Mouse (Mus musculus) liver, embryonic 16.5 days (tissue): ENCODE results near the gene Hcn4. TPM values are rescaled to one million over a fixed set of nuclear protein-coding genes. Genes with fewer than 3 reads are reported as not detected.

Experiments
- ATAC-seq: fragments of 200-750 bp; cut with Nextera tagmentation; 2 replicates; pipeline ENCODE4 v1.8.0; 2017; ENCODE audit warnings: low read depth, mild to moderate bottlenecking, moderate number of reproducible peaks, moderate library complexity
- H3K27ac ChIP-seq: fragments of 300-500 bp; sonication (generic); 2 replicates; pipeline ENCODE4 v1.5.1; 2014; ENCODE audit warnings: mild to moderate bottlenecking, low read length
- H3K27me3 ChIP-seq: fragments of 300-500 bp; sonication (generic); 2 replicates; pipeline ENCODE4 v1.6.1; 2014; ENCODE audit warnings: low read depth, low read length, mixed read lengths; ENCODE audit not compliant: control insufficient read depth, insufficient read depth
- H3K36me3 ChIP-seq: fragments of 300-500 bp; sonication (generic); 2 replicates; pipeline ENCODE4 v1.6.1; 2014; ENCODE audit warnings: mild to moderate bottlenecking; ENCODE audit not compliant: control insufficient read depth, insufficient read depth
- H3K4me1 ChIP-seq: fragments of 300-500 bp; sonication (generic); 2 replicates; pipeline ENCODE4 v1.6.1; 2014; ENCODE audit warnings: low read depth, low read length, mixed read lengths; ENCODE audit not compliant: control insufficient read depth
- H3K4me2 ChIP-seq: fragments of 300-500 bp; sonication (generic); 2 replicates; pipeline ENCODE4 v1.6.1; 2014; ENCODE audit warnings: low read depth, low read length, mixed read lengths
- H3K4me3 ChIP-seq: fragments of 300-500 bp; sonication (generic); 2 replicates; pipeline ENCODE4 v1.5.1; 2014; ENCODE audit warnings: low read depth, mild to moderate bottlenecking, low read length
- H3K9ac ChIP-seq: fragments of 300-500 bp; sonication (generic); 2 replicates; pipeline ENCODE4 v1.6.1; 2014; ENCODE audit warnings: low read depth, low read length
- H3K9me3 ChIP-seq: fragments of 300-500 bp; sonication (generic); replicated peaks from 2 replicates; pipeline ENCODE4 v1.6.1; 2016; ENCODE audit warnings: low read length; ENCODE audit not compliant: control insufficient read depth
- WGBS: fragments of 180-500 bp; shearing (Covaris S2); extraction: QIAGEN DNeasy Blood & Tissue Kit; methylation state at CpG from one replicate; pipeline ENCODE4 v1.1.7; 2014; ENCODE audit not compliant: insufficient replicate concordance; 5-methylcytosine and 5-hydroxymethylcytosine counted together
- polyA plus RNA-seq: library from polyadenylated mRNA; unstranded; fragments of >200 nt; fragmentation: Nextera tagmentation; extraction: Ambion mirVana; gene quantifications from 2 replicates; pipeline ENCODE4 v1.2.1, GENCODE M21; 2015

Hcn4 gene
- polyA plus RNA-seq, 1 experiment from 2014 or later = not detected

DNA sequence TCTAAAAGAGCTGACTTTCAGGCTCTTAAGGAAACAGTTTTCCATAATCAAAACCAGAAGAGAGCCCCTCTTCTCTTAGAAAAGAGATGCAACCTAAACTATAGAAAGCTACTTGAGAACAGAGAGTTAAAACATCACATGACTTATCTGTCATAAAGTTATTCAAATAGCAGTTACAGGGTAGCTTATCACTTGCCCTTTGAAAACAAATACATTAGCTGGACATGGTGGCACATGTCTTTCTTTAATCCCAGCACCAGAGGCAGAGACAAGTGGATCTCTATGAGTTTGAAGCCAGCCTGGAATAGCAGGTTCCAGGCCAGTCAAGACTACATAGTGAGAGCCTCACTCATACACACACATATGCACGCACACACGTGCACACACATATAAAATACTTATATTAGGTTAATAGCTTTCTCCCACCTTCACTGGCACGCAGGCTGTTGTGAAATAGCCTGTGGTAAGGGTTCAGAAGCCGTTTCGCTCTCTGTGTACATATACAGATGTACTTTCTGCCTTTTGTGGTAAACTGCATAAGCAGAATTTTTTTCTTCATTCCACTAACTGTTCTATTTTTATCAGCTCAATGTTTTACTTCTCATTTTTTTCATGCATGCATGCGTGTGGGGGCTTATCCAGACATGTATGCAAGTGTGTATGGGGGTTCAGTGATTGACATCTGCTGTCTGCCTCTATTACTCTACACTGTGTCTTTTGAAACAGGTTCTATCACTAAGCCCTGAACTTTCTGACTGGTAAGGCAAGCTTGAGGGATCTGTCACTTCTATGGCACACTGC is 68.8 kb downstream of the Hcn4 start:
- H3K4me3 ChIP-seq = no peak overlapping the region
- 49% methylated on average over 6 of the region's 6 CpGs for WGBS
- H3K4me1 ChIP-seq = no peaks in the 10 kb centered on the region
- H3K36me3 ChIP-seq = no peaks in the 10 kb centered on the region
- no peak overlapping the region for H3K27ac ChIP-seq
- no peak overlapping the region for H3K4me2 ChIP-seq
- no peak overlapping the region for H3K9ac ChIP-seq
- no peak for ATAC-seq
- no peaks in the 10 kb centered on the region for H3K9me3 ChIP-seq
- no peaks in the 10 kb centered on the region for H3K27me3 ChIP-seq

DNA sequence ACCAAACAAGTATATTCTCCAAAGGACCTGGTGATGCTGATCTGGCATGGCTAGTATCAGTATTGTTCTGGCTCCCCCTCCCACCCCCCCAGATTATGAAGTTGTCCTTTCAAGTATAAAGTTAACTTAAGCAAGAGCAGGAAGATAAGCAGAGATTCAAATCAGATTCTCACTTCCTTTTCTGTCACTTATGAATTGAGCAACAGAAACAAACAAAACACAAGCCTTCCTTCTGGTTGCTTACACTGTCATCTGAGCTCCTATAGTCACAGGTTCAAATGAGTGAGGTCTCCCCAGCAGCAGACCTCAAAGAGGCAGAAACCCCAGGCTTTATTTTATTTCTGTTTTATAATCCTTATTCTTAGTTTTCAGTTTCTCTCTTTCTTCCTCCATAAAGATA is 76.4 kb downstream of the Hcn4 start:
- Histone ChIP-seq H3K27ac (no peak overlapping the region), H3K36me3 (no peaks in the 10 kb centered on the region), H3K27me3 (no peaks in the 10 kb centered on the region), H3K4me3 (no peak overlapping the region), H3K4me1 (no peaks in the 10 kb centered on the region), H3K9ac (no peak overlapping the region), H3K4me2 (no peak overlapping the region), H3K9me3 (no peaks in the 10 kb centered on the region)
- no peak for ATAC-seq

- WGBS = 47% methylated on average over 6 of the region's 6 CpGs
These were observed 79.8 kb downstream of the Hcn4 start for GRCm38 (mm10) chr9:58902869-58903585.

More at GRCm38 (mm10) chr9:58902869-58903585, 79.8 kb downstream of the Hcn4 start:
- Histone ChIP-seq H3K4me3 (no peak overlapping the region), H3K4me2 (no peak overlapping the region), H3K4me1 (no peaks in the 10 kb centered on the region), H3K9ac (no peak overlapping the region), H3K27me3 (no peaks in the 10 kb centered on the region), H3K36me3 (no peaks in the 10 kb centered on the region), H3K27ac (no peak overlapping the region), H3K9me3 (no peaks in the 10 kb centered on the region)
- ATAC-seq = no peak

Other genes with a start within 250 kb of the Hcn4 start
- 85.5 and 95.0 TPM in 2 replicates for gene Nptn, start 241.2 kb upstream of the Hcn4 start, polyA plus RNA-seq
- 25.9 and 30.6 TPM in 2 replicates for gene Rec114, start 79.4 kb upstream of the Hcn4 start, polyA plus RNA-seq
- gene Neo1, start 213.0 kb downstream of the Hcn4 start, polyA plus RNA-seq = 1.9 TPM in 2 replicates